Mouse (Mus musculus): Measurements from ENCODE around the gene Ccdc8. TPM values are rescaled to one million over a fixed set of nuclear protein-coding genes. Genes with fewer than 3 reads are reported as not detected.

The Ccdc8 gene
- 3.4 TPM for polyA plus RNA-seq (2014; fragmentation: Illumina TruSeq; extraction: RNeasy Lipid Tissue Mini Kit (QIAGEN cat#74804); ENCODE audit: low read depth, low replicate concordance)

DNA sequence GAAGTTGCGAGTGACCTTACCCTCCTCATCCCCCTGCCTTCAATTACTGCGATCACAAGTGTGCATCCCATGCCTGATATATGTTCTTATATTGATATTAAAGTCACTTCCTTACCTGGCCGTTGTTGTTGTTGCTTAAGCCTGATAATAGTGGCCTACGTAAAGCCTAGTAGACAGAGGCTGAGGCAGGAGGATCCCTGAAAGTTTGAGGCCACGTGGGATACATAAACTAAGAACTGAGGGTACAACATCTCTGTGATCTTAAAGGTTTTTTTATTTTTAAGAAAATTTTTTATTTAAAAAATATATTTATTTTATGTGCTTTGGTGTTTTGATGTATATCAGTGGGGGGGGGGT, at the start of gene Ccdc8:
Gene Ccdc8 (plus strand): TSS at position 258 of the 357 bp plus-strand sequence.

GRCm38 (mm10) chr7:16944061-16944807, 48.3 kb upstream of the Ccdc8 start, which contains the start of gene Pnmal2:
Pnmal2 (plus strand) TSS chr7:16944682.

DNA sequence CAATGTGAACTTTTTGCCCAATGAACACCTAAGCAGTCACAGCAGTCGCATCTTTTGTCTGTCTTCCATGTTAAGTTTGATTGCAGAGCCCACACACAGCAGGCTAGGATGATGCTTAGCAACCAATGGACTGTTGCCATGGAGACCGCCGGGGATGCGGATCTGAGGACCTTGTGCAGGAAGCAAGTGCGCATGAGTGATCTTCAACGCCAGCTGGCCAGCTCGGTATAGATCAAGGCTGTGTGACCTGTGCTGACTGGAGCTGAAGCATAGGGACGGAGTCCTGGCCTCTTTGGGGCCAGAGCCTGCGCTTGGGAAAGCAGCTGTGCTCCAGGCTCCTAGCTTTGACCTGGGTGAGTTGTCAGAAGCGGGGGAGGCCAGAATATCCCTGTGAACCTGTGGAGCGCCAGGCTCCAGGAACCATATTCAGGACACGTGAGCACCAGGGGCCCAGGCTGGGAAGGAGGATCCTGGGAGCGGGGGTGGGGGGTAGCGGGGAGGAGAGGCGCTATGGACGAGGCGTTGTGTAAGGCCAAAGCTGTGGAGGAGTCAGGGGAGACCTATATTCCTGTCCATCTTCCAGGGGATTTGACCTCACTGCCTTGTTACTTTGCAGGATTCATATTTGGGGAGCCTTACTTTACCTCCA, 32.8 kb upstream of the Ccdc8 start, which contains the start of gene Pnmal1:
Gene Pnmal1 (plus strand): TSS at position 141 of the 649 bp plus-strand sequence.

GRCm38 (mm10) chr7:16982859-16983568, 9.5 kb upstream of the Ccdc8 start, which contains the start of gene Gm42372:
Gm42372 (plus strand) TSS chr7:16983086.

DNA sequence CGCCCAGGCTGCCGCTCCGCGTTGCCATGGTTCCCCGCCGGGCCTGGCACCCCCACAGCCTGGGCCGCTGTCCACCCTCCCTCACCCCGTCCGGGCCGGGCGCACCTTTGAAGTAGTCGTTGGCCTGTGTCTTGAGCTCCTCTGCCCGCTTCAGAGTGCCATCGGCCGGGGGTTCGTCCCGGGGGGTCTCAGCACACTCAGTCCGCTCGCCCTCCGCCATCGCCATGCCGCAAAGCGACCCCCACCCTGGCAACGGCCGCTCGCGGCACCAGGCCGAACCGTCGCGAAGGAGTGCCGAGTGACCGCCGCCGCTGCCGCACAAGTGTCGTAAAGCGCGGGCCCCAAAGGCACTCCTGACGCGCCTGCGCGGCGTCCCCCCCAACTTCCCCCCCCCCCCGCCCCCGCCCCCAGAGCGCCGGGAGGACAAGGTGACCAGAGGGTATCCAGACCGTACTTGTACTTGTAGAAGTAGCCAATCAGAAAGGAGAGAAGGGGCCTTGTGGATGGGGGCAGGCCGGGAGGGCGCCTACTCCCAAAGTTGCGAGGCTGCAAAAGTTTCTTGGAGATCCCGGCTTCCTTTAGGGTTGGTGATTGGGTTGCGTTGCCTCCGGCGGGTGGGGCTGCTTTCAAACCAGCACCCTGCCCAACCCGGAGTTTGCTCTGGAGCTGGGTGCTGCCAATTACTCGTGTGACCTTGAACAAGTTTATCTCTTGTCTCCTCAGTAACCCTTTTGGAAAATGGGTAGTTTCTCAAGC, 35.3 kb downstream of the Ccdc8 start, which contains the start of gene Ppp5c:
Gene Ppp5c (minus strand): TSS at position 337 of the 756 bp plus-strand sequence.

Other genes with a start within 250 kb of the Ccdc8 start
- gene Slc1a5, start 211.4 kb upstream of the Ccdc8 start, polyA plus RNA-seq (2014; fragmentation: Illumina TruSeq; extraction: RNeasy Lipid Tissue Mini Kit (QIAGEN cat#74804); ENCODE audit: low read depth, low replicate concordance): 25.1 TPM
- gene Strn4, start 176.8 kb upstream of the Ccdc8 start, polyA plus RNA-seq (2014; fragmentation: Illumina TruSeq; extraction: RNeasy Lipid Tissue Mini Kit (QIAGEN cat#74804); ENCODE audit: low read depth, low replicate concordance): 19.2 TPM
- gene Fkrp, start 176.0 kb upstream of the Ccdc8 start, polyA plus RNA-seq (2014; fragmentation: Illumina TruSeq; extraction: RNeasy Lipid Tissue Mini Kit (QIAGEN cat#74804); ENCODE audit: low read depth, low replicate concordance): 9.0 TPM
- gene Prkd2, start 149.8 kb upstream of the Ccdc8 start, polyA plus RNA-seq (2014; fragmentation: Illumina TruSeq; extraction: RNeasy Lipid Tissue Mini Kit (QIAGEN cat#74804); ENCODE audit: low read depth, low replicate concordance): 0.64 TPM
- gene Dact3, start 117.4 kb upstream of the Ccdc8 start, polyA plus RNA-seq (2014; fragmentation: Illumina TruSeq; extraction: RNeasy Lipid Tissue Mini Kit (QIAGEN cat#74804); ENCODE audit: low read depth, low replicate concordance): 0.82 TPM
- not detected for gene Gng8, start 100.9 kb upstream of the Ccdc8 start, polyA plus RNA-seq (2014; fragmentation: Illumina TruSeq; extraction: RNeasy Lipid Tissue Mini Kit (QIAGEN cat#74804); ENCODE audit: low read depth, low replicate concordance)
- gene Ptgir, start 86.2 kb upstream of the Ccdc8 start, polyA plus RNA-seq (2014; fragmentation: Illumina TruSeq; extraction: RNeasy Lipid Tissue Mini Kit (QIAGEN cat#74804); ENCODE audit: low read depth, low replicate concordance): 1.4 TPM
- 36.0 TPM for gene Calm3, start 68.6 kb upstream of the Ccdc8 start, polyA plus RNA-seq (2014; fragmentation: Illumina TruSeq; extraction: RNeasy Lipid Tissue Mini Kit (QIAGEN cat#74804); ENCODE audit: low read depth, low replicate concordance)
- gene Pnmal2, start 48.0 kb upstream of the Ccdc8 start, polyA plus RNA-seq (2014; fragmentation: Illumina TruSeq; extraction: RNeasy Lipid Tissue Mini Kit (QIAGEN cat#74804); ENCODE audit: low read depth, low replicate concordance): 5.1 TPM
- 4.6 TPM for gene Pnmal1, start 33.0 kb upstream of the Ccdc8 start, polyA plus RNA-seq (2014; fragmentation: Illumina TruSeq; extraction: RNeasy Lipid Tissue Mini Kit (QIAGEN cat#74804); ENCODE audit: low read depth, low replicate concordance)
- gene Gm42372, start 9.6 kb upstream of the Ccdc8 start, polyA plus RNA-seq (2014; fragmentation: Illumina TruSeq; extraction: RNeasy Lipid Tissue Mini Kit (QIAGEN cat#74804); ENCODE audit: low read depth, low replicate concordance): 4.2 TPM
- gene Ppp5c, start 35.2 kb downstream of the Ccdc8 start, polyA plus RNA-seq (2014; fragmentation: Illumina TruSeq; extraction: RNeasy Lipid Tissue Mini Kit (QIAGEN cat#74804); ENCODE audit: low read depth, low replicate concordance): 12.6 TPM
- gene Hif3a, start 69.7 kb downstream of the Ccdc8 start, polyA plus RNA-seq (2014; fragmentation: Illumina TruSeq; extraction: RNeasy Lipid Tissue Mini Kit (QIAGEN cat#74804); ENCODE audit: low read depth, low replicate concordance): 3.1 TPM
- not detected for gene Psg16, start 81.3 kb downstream of the Ccdc8 start, polyA plus RNA-seq (2014; fragmentation: Illumina TruSeq; extraction: RNeasy Lipid Tissue Mini Kit (QIAGEN cat#74804); ENCODE audit: low read depth, low replicate concordance)
- gene Ceacam3, start 157.6 kb downstream of the Ccdc8 start, polyA plus RNA-seq (2014; fragmentation: Illumina TruSeq; extraction: RNeasy Lipid Tissue Mini Kit (QIAGEN cat#74804); ENCODE audit: low read depth, low replicate concordance): not detected
- gene Psg29, start 210.8 kb downstream of the Ccdc8 start, polyA plus RNA-seq (2014; fragmentation: Illumina TruSeq; extraction: RNeasy Lipid Tissue Mini Kit (QIAGEN cat#74804); ENCODE audit: low read depth, low replicate concordance): not detected